Mouse (Mus musculus): ENCODE results near the gene Ccdc84. TPM values are rescaled to one million over a fixed set of nuclear protein-coding genes. Genes with fewer than 3 reads are reported as not detected.
A peak's percentile ranks its signal among the peaks of the same experiment; 100 is the strongest.
"Not testable (repeated sequence)": the region's sequence is repeated elsewhere in the genome, so short reads cannot be mapped to it uniquely, and the experiment has no call there.

Ccdc84 gene
- polyA plus RNA-seq, 1 experiment, result 39.3 TPM

DNA sequence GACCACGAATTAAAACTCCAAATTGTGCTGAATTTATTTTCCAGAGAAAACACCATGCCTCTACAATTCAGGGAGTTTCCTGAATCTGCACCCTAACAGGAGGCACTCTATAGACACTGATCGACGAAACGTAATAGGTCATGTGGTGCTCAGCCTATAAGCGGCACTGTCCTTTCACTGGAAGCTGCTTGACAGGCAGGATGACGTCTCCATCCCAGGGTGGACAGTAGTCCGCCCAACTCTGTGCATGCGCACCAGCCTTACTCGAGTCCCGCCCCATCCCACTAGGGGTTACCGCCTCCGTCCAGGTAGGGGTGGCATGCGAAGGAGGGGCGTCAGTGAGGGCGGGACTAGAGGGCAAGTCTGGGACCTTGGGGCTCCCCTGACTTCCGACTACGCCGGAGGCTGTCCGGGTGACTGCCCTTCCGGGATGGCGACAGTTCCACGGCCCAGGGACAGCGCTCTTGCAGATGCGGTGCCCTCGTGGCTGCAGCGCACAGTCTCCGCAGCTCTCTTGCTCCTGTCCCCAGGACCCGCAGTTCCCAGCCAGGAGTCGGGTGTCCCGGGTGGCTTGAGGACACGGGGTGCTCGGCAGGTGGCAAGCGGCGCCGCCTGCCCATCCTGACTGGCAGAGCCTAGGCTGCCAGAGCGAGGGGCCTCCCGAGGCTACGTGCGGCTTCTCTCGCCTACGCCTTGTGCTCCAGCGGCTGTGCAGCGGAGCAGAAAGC lies 21.5 kb downstream of the Ccdc84 start, which contains the start of gene Slc37a4:
TSS of gene Slc37a4 (plus strand) at position 169 of the 728 bp plus-strand sequence.
- peak within 1 kb of the TSS; percentile 53 for H3K27ac ChIP-seq (ENCODE audit: insufficient read depth, low read depth, low read length)
- H3K4me3 ChIP-seq (ENCODE audit: insufficient read depth, low read length), result peak within 1 kb of the TSS; percentile 71
- peaks cover 21% of the 10 kb centered on the region for H3K4me1 ChIP-seq (ENCODE audit: control insufficient read depth, insufficient read depth, low read length)
- peak; percentile 85; the same call in 1 of the 2 replicates for TF ChIP-seq POLR2A (IDR thresholded peaks at IDR 0.05; ENCODE audit: borderline replicate concordance, low read depth, low read length)
- TF ChIP-seq CTCF (IDR thresholded peaks at IDR 0.05; ENCODE audit: low read depth, low read length), result no peak

- no peak for TF ChIP-seq POLR2A (IDR thresholded peaks at IDR 0.05; ENCODE audit: borderline replicate concordance, low read depth, low read length)
- peak; percentile 52 for TF ChIP-seq CTCF (IDR thresholded peaks at IDR 0.05; ENCODE audit: low read depth, low read length)
- Histone ChIP-seq H3K4me3 (ENCODE audit: insufficient read depth, low read length) (no peak overlapping the region), H3K27ac (ENCODE audit: insufficient read depth, low read depth, low read length) (no peak overlapping the region), H3K4me1 (ENCODE audit: control insufficient read depth, insufficient read depth, low read length) (peaks cover 10% of the 10 kb centered on the region)
Observed at GRCm38 (mm10) chr9:44391466-44391865, 26.9 kb downstream of the Ccdc84 start.

GRCm38 (mm10) chr9:44389273-44389672 lies 29.1 kb downstream of the Ccdc84 start:
- Histone ChIP-seq H3K27ac (ENCODE audit: insufficient read depth, low read depth, low read length) (no peak overlapping the region), H3K4me3 (ENCODE audit: insufficient read depth, low read length) (no peak overlapping the region), H3K4me1 (ENCODE audit: control insufficient read depth, insufficient read depth, low read length) (no peaks in the 10 kb centered on the region)
- TF ChIP-seq POLR2A (IDR thresholded peaks at IDR 0.05; ENCODE audit: borderline replicate concordance, low read depth, low read length) (no peak), CTCF (IDR thresholded peaks at IDR 0.05; ENCODE audit: low read depth, low read length) (peak; percentile 53)

DNA sequence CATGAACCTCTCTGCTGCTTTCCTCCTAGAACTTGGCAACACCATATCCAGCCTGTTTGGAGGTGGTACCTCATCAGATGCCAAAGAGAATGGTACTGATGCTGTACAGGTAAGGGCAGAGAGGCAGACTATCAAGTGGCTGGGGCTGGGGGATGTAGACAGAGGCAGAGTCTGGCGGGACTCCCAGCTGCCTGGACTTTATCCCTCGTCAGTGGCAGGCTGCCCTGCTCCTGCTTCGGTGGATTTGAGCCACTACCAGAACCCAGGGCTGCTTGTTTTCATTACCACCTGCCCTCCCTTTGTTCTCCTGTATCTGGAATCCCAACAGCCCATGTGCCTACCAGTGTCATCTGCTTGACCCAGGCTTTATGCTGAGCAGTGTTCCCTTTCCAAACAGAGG lies 31.1 kb downstream of the Ccdc84 start:
- TF ChIP-seq POLR2A (IDR thresholded peaks at IDR 0.05; ENCODE audit: borderline replicate concordance, low read depth, low read length), result no peak
- no peak for TF ChIP-seq CTCF (IDR thresholded peaks at IDR 0.05; ENCODE audit: low read depth, low read length)
- Histone ChIP-seq H3K4me3 (ENCODE audit: insufficient read depth, low read length) (no peak overlapping the region), H3K27ac (ENCODE audit: insufficient read depth, low read depth, low read length) (no peak overlapping the region), H3K4me1 (ENCODE audit: control insufficient read depth, insufficient read depth, low read length) (no peaks in the 10 kb centered on the region)

GRCm38 (mm10) chr9:44384596-44384995 lies 33.8 kb downstream of the Ccdc84 start:
- peaks cover 5% of the 10 kb centered on the region for H3K4me1 ChIP-seq (ENCODE audit: control insufficient read depth, insufficient read depth, low read length)
- TF ChIP-seq POLR2A (IDR thresholded peaks at IDR 0.05; ENCODE audit: borderline replicate concordance, low read depth, low read length) (no peak), CTCF (IDR thresholded peaks at IDR 0.05; ENCODE audit: low read depth, low read length) (no peak)
- H3K27ac ChIP-seq (ENCODE audit: insufficient read depth, low read depth, low read length), result no peak overlapping the region
- H3K4me3 ChIP-seq (ENCODE audit: insufficient read depth, low read length), result no peak overlapping the region

DNA sequence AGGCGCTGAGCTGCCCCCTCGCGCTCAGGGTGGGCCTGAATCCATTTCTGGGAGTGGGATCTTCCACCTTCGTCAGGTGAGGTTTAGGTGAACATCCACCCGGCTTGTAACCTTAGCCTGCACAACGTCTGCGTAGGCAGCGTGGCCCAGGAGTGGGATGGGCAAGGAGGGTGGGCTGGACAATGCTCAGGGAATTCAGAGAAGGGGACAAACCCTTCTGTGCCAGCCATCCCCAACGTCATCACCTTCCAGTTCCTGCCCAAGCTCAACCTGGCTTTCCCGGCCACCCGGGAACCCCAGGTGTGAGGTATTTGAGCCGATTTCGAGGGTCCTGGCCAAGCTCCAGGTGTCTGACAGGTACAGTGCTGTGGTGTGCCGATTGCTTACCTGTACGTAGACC lies 38.5 kb downstream of the Ccdc84 start:
- TF ChIP-seq CTCF (IDR thresholded peaks at IDR 0.05; ENCODE audit: low read depth, low read length) (no peak), POLR2A (IDR thresholded peaks at IDR 0.05; ENCODE audit: borderline replicate concordance, low read depth, low read length) (no peak)
- Histone ChIP-seq H3K27ac (ENCODE audit: insufficient read depth, low read depth, low read length) (0 out of 2 replicates have a peak overlapping the region, but pooled peaks have one; percentile 17), H3K4me3 (ENCODE audit: insufficient read depth, low read length) (peak overlapping the region; percentile 90), H3K4me1 (ENCODE audit: control insufficient read depth, insufficient read depth, low read length) (peaks cover 9% of the 10 kb centered on the region)

DNA sequence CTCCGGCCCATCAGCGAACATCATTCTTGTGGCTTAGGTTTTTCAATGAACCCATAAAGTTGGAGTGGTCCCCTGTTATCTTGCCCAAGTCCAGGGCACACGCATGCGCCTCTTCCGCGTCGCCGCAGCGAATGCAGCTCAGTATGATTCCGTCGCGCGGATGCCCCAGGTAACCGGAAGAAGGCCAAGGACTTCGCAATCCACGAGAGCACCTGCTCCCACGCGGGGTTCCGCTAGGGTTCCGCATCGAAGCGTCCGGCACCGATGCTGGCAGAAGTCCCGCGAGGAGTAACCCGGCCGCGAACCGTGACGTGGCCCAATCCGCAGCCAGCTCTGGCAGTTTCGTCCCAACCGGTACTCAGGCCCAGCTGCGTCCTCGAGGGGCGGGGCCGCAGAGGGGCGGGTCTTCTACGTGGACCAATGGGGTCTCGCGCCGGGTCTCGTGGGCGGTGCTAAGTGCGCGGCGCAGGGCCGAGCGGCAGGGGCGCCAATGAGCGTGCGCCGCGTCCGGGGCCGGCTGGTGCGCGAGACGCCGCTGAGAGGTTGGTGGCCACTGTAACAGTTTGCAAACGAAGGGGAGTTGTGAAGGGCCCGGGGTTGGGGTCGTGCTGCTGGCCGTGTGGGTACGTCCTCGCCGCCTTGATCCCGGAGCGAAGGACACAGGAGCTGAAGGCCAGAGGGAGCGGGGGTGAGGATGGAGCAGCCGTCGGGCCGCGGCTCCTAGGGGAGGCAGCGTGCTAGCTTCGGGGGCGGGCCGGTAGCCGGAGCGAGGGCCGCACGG lies 39.1 kb downstream of the Ccdc84 start, which contains the start of gene Hyou1:
TSS of gene Hyou1 (plus strand) at position 437 of the 781 bp plus-strand sequence.
- Histone ChIP-seq H3K4me1 (ENCODE audit: control insufficient read depth, insufficient read depth, low read length) (peaks cover 9% of the 10 kb centered on the region), H3K27ac (ENCODE audit: insufficient read depth, low read depth, low read length) (peak within 1 kb of the TSS; percentile 53), H3K4me3 (ENCODE audit: insufficient read depth, low read length) (peak within 1 kb of the TSS; percentile 96)
- TF ChIP-seq POLR2A (IDR thresholded peaks at IDR 0.05; ENCODE audit: borderline replicate concordance, low read depth, low read length) (no peak), CTCF (IDR thresholded peaks at IDR 0.05; ENCODE audit: low read depth, low read length) (no peak)

GRCm38 (mm10) chr9:44378153-44378730 lies 40.1 kb downstream of the Ccdc84 start:
- peak overlapping the region; percentile 53; the same call in 1 of the 2 replicates for H3K27ac ChIP-seq (ENCODE audit: insufficient read depth, low read depth, low read length)
- peaks cover 16% of the 10 kb centered on the region for H3K4me1 ChIP-seq (ENCODE audit: control insufficient read depth, insufficient read depth, low read length)
- peak overlapping the region; percentile 96 for H3K4me3 ChIP-seq (ENCODE audit: insufficient read depth, low read length)
- TF ChIP-seq CTCF (IDR thresholded peaks at IDR 0.05; ENCODE audit: low read depth, low read length), result no peak

DNA sequence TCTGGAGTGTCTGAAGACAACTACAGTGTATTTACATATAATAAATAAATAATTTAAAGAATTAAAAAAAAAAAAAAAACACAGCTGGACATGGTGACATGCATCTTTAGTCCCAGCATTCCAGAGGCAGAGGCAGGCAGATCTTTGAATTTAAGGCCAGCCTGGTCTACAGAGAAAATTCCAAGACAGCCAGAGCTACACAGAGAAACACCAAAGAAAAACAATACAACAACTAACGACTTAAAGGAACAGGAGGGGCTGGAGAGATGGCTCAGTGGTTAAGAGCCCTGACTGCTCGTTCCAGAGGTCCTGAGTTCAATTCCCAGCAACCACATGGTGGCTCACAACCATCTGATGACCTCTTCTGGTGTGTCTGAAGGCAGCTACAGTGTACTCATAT lies 41.0 kb downstream of the Ccdc84 start:
- not testable (repeated sequence) for H3K4me3 ChIP-seq (ENCODE audit: insufficient read depth, low read length)
- peaks cover 16% of the 10 kb centered on the region for H3K4me1 ChIP-seq (ENCODE audit: control insufficient read depth, insufficient read depth, low read length)

DNA sequence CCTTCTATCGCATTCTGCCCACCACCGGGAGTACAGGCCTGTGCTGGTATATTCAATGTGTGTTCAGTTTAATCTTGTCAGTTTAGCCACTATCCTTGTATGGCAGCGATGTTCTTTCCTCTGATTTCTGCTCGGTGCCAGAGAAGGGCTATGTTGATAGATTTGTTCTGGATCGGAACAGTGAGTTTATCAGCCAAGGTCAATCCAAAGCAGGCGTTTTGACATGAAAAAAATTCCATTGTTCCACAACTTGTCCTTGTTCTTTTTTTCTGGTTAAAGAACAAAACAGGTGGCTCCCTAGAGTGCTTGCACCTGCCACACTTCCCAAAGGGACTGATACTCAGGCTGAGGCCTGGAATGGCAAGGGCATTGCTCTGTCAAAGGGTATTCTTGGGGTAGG lies 42.2 kb downstream of the Ccdc84 start:
- TF ChIP-seq CTCF (IDR thresholded peaks at IDR 0.05; ENCODE audit: low read depth, low read length) (no peak), POLR2A (IDR thresholded peaks at IDR 0.05; ENCODE audit: borderline replicate concordance, low read depth, low read length) (no peak)
- Histone ChIP-seq H3K4me1 (ENCODE audit: control insufficient read depth, insufficient read depth, low read length) (peaks cover 16% of the 10 kb centered on the region), H3K4me3 (ENCODE audit: insufficient read depth, low read length) (no peak overlapping the region), H3K27ac (ENCODE audit: insufficient read depth, low read depth, low read length) (no peak overlapping the region)

More for the DNA sequence above, 41.0 kb downstream of the Ccdc84 start:
- H3K27ac ChIP-seq (ENCODE audit: insufficient read depth, low read depth, low read length), result not testable (repeated sequence)

Data from bone marrow macrophage, adult 2 months (primary cell).